Mouse (Mus musculus) ES-Bruce4 (cell line): ENCODE measurements at regions not wholly inside any gene's neighbourhood (a gene's known extent, or its start where the extent isn't known, plus 50 kb on each side); places are given as distances from the start of the nearest gene placed in this dataset.

Experiments
- H3K27ac ChIP-seq: 2 replicates; pipeline ENCODE4 v1.5.1; 2012; ENCODE audit warnings: low read length, inconsistent platforms; ENCODE audit not compliant: insufficient read depth
- H3K27me3 ChIP-seq: 2 replicates; pipeline ENCODE4 v1.6.1; 2012; ENCODE audit warnings: mild to moderate bottlenecking, low read length, inconsistent platforms; ENCODE audit not compliant: control insufficient read depth, poor library complexity, insufficient read depth, severe bottlenecking
- H3K36me3 ChIP-seq: 2 replicates; pipeline ENCODE4 v1.6.1; 2012; ENCODE audit warnings: inconsistent platforms, mild to moderate bottlenecking, low read length, moderate library complexity; ENCODE audit not compliant: control insufficient read depth, poor library complexity, insufficient read depth, severe bottlenecking
- H3K4me1 ChIP-seq: one replicate; pipeline ENCODE4 v1.8.1; 2011; ENCODE audit warnings: low read length; ENCODE audit not compliant: control insufficient read depth, insufficient read depth
- H3K4me3 ChIP-seq: 2 replicates; pipeline ENCODE4 v1.5.1; 2011; ENCODE audit warnings: low read depth, mild to moderate bottlenecking, low read length
- H3K9ac ChIP-seq: 2 replicates; pipeline ENCODE4 v1.6.1; 2012; ENCODE audit warnings: low read depth, mild to moderate bottlenecking, inconsistent platforms; ENCODE audit not compliant: poor library complexity, severe bottlenecking
- H3K9me3 ChIP-seq: replicated peaks from 2 replicates; pipeline ENCODE4 v1.6.1; 2012; ENCODE audit warnings: mild to moderate bottlenecking, low read length, inconsistent platforms; ENCODE audit not compliant: control insufficient read depth, poor library complexity, insufficient read depth, severe bottlenecking
- CTCF ChIP-seq: IDR thresholded peaks from one replicate; pipeline ENCODE4 v1.8.1; 2011; ENCODE audit warnings: low read depth, low read length
- EP300 ChIP-seq: IDR thresholded peaks from 2 replicates; pipeline ENCODE4 v1.6.1; 2011; ENCODE audit warnings: low read depth, low read length; ENCODE audit not compliant: insufficient read depth
- POLR2A ChIP-seq: IDR thresholded peaks from one replicate; pipeline ENCODE4 v1.8.1; 2011; ENCODE audit warnings: low read length; ENCODE audit not compliant: insufficient read depth

GRCm38 (mm10) chr1:194231206-194231605 lies 386.8 kb upstream of the Plxna2 start:
- Histone ChIP-seq H3K27me3 (no peaks in the 10 kb centered on the region), H3K9me3 (no peaks in the 10 kb centered on the region), H3K4me3 (no peak overlapping the region), H3K4me1 (no peaks in the 10 kb centered on the region), H3K36me3 (no peaks in the 10 kb centered on the region), H3K27ac (no peak overlapping the region), H3K9ac (no peak overlapping the region)
- TF ChIP-seq CTCF (no peak), EP300 (no peak), POLR2A (no peak)

DNA sequence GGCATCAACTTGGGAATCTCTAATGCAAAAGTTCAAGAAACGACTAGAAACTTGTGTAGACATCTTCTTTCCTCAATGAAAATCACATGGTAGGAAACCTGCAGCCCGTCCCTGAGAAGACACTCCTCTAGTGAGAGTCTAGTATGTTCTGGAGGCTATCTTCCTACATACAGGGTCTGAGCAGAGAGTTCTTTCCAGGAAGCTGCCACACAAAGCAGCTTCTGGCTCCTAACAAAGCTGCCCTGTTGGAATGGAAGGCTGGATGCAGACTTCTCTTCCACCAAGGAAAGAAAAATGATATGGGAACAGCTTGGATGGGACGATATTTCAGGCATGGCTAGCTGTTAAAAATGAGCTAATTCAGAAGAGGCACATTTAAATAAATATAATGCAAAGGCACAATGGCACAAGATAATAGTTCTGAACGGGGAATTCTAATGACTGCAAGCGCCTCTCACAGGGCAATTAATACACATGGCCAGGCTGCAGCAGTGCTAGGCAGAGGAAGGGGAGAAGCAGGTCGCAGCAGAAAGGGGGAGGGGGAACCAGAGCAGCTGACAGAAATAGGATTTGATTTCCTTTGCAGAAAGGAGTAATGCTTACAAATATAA lies 391.4 kb upstream of the Plxna2 start:
- no peaks in the 10 kb centered on the region for H3K27me3 ChIP-seq
- no peaks in the 10 kb centered on the region for H3K4me1 ChIP-seq
- no peaks in the 10 kb centered on the region for H3K36me3 ChIP-seq
- no peaks in the 10 kb centered on the region for H3K9me3 ChIP-seq
- TF ChIP-seq CTCF = no peak
- no peak for TF ChIP-seq EP300
- no peak for TF ChIP-seq POLR2A
- no peak overlapping the region for H3K27ac ChIP-seq
- no peak overlapping the region for H3K9ac ChIP-seq
- no peak overlapping the region for H3K4me3 ChIP-seq

GRCm38 (mm10) chr1:194225786-194226185 lies 392.2 kb upstream of the Plxna2 start:
- no peaks in the 10 kb centered on the region for H3K4me1 ChIP-seq

GRCm38 (mm10) chr1:194224046-194224445 lies 394.0 kb upstream of the Plxna2 start:
- Histone ChIP-seq H3K9me3 (no peaks in the 10 kb centered on the region), H3K27me3 (no peaks in the 10 kb centered on the region), H3K36me3 (no peaks in the 10 kb centered on the region), H3K4me1 (no peaks in the 10 kb centered on the region), H3K27ac (no peak overlapping the region), H3K9ac (no peak overlapping the region), H3K4me3 (no peak overlapping the region)
- no peak for TF ChIP-seq POLR2A
- no peak for TF ChIP-seq CTCF
- no peak for TF ChIP-seq EP300

More at GRCm38 (mm10) chr1:194225786-194226185, 392.2 kb upstream of the Plxna2 start:
- H3K9me3 ChIP-seq = no peaks in the 10 kb centered on the region
- no peaks in the 10 kb centered on the region for H3K36me3 ChIP-seq
- no peak overlapping the region for H3K9ac ChIP-seq
- H3K27me3 ChIP-seq = no peaks in the 10 kb centered on the region
- no peak overlapping the region for H3K27ac ChIP-seq
- H3K4me3 ChIP-seq = no peak overlapping the region
- no peak for TF ChIP-seq CTCF
- TF ChIP-seq POLR2A = no peak
- TF ChIP-seq EP300 = no peak

DNA sequence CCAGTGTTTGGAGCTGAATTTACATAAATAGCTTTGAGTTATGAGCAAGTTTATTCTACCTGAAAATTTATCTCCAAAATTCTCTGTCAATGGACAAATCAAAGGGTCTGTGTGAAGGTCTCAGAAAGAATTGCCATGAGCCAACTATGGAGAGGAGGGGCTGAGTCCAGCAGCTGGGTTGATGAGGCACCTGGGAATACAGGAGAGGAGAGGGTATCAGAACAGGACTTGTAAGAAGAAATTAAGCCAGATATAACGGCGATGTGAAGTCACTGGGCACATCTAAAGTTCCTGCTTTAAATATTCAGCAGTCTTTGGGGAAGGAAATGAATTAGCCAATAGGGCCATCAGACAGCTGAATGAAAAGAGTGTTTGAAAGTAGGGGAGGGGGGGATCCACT lies 394.4 kb upstream of the Plxna2 start:
- Histone ChIP-seq H3K27me3 (no peaks in the 10 kb centered on the region), H3K9me3 (no peaks in the 10 kb centered on the region), H3K4me3 (no peak overlapping the region), H3K36me3 (no peaks in the 10 kb centered on the region), H3K4me1 (no peaks in the 10 kb centered on the region), H3K9ac (no peak overlapping the region), H3K27ac (no peak overlapping the region)
- TF ChIP-seq POLR2A = no peak
- TF ChIP-seq EP300 = no peak
- TF ChIP-seq CTCF = no peak

- Histone ChIP-seq H3K9ac (no peak overlapping the region), H3K27ac (no peak overlapping the region), H3K9me3 (no peaks in the 10 kb centered on the region), H3K4me3 (no peak overlapping the region), H3K4me1 (no peaks in the 10 kb centered on the region), H3K27me3 (no peaks in the 10 kb centered on the region), H3K36me3 (no peaks in the 10 kb centered on the region)
- TF ChIP-seq EP300 = no peak
- TF ChIP-seq POLR2A = no peak
- peak; percentile 83 for TF ChIP-seq CTCF
These were observed 395.0 kb upstream of the Plxna2 start for GRCm38 (mm10) chr1:194223015-194223414.
